Mouse (Mus musculus): ENCODE data around the gene Mark2. TPM values are rescaled to one million over a fixed set of nuclear protein-coding genes. Genes with fewer than 3 reads are reported as not detected.

Mark2 gene
- total RNA-seq, 2 experiments from 2014 or later = 38.2 to 45.8 TPM

Other genes with a start within 250 kb of the Mark2 start
- gene Flrt1, start 236.1 kb downstream of the Mark2 start, total RNA-seq (2021) = under 1 TPM; 0.61 to 0.99 TPM
- 10 to 100 TPM; 63.2 to 67.3 TPM for gene Otub1, start 135.5 kb downstream of the Mark2 start, total RNA-seq (2021)
- 100 to 1,000 TPM; 275 to 315 TPM for gene Cox8a, start 124.2 kb downstream of the Mark2 start, total RNA-seq (2021)
- 10 to 100 TPM; 12.5 to 15.9 TPM for gene Naa40, start 100.7 kb downstream of the Mark2 start, total RNA-seq (2021)
- gene Rcor2, start 74.5 kb downstream of the Mark2 start, total RNA-seq (2021) = 1 to 10 TPM; 8.2 to 9.1 TPM
- gene Spindoc, start 41.1 kb upstream of the Mark2 start, total RNA-seq (2021) = 10 to 100 TPM; 11.8 to 17.2 TPM
- 10 to 100 TPM; 14.6 to 22.1 TPM for gene 2700081O15Rik, start 75.8 kb upstream of the Mark2 start, total RNA-seq (2021)
- 10 to 100 TPM; 50.5 to 55.1 TPM for gene Rtn3, start 141.4 kb upstream of the Mark2 start, total RNA-seq (2021)
- 10 to 100 TPM; 22.8 to 27.5 TPM for gene Atl3, start 152.2 kb upstream of the Mark2 start, total RNA-seq (2021)
- gene Pla2g16, start 215.6 kb upstream of the Mark2 start, total RNA-seq (2021) = 10 to 100 TPM; 61.0 to 61.6 TPM